Mouse (Mus musculus) midbrain, embryonic 11.5 days (tissue): ENCODE data around the gene Slc4a7. TPM values are rescaled to one million over a fixed set of nuclear protein-coding genes. Genes with fewer than 3 reads are reported as not detected.

Source experiments
- ATAC-seq: fragments of 200-750 bp; cut with Nextera tagmentation; 2 replicates; pipeline ENCODE4 v1.8.0; 2017; ENCODE audit warnings: moderate TSS enrichment, moderate library complexity; ENCODE audit not compliant: low FRiP score
- DNase-seq: peaks from one replicate; pipeline ENCODE4 v3.0.0; 2015; ENCODE audit warnings: low spot score; ENCODE audit errors: missing footprints
- H3K27ac ChIP-seq: fragments of 300-500 bp; sonication (generic); 2 replicates; pipeline ENCODE4 v1.5.1; 2014; ENCODE audit warnings: low read depth, low read length
- H3K27me3 ChIP-seq: fragments of 300-500 bp; sonication (generic); 2 replicates; pipeline ENCODE4 v1.6.1; 2014; ENCODE audit warnings: mild to moderate bottlenecking, low read length, moderate library complexity, mixed read lengths; ENCODE audit not compliant: control insufficient read depth, insufficient read depth
- H3K36me3 ChIP-seq: fragments of 300-500 bp; sonication (generic); 2 replicates; pipeline ENCODE4 v1.6.1; 2014; ENCODE audit warnings: mild to moderate bottlenecking, low read length, moderate library complexity, mixed read lengths; ENCODE audit not compliant: control insufficient read depth, insufficient read depth
- H3K4me1 ChIP-seq: fragments of 300-500 bp; sonication (generic); 2 replicates; pipeline ENCODE4 v1.6.1; 2014; ENCODE audit warnings: low read length; ENCODE audit not compliant: control insufficient read depth, insufficient read depth
- H3K4me2 ChIP-seq: fragments of 300-500 bp; sonication (generic); 2 replicates; pipeline ENCODE4 v1.6.1; 2014; ENCODE audit warnings: mild to moderate bottlenecking, moderate library complexity
- H3K4me3 ChIP-seq: fragments of 300-500 bp; sonication (generic); 2 replicates; pipeline ENCODE4 v1.5.1; 2014; ENCODE audit warnings: low read depth, low read length
- H3K9ac ChIP-seq: fragments of 300-500 bp; sonication (generic); 2 replicates; pipeline ENCODE4 v1.6.1; 2014; ENCODE audit warnings: low read length
- H3K9me3 ChIP-seq: fragments of 300-500 bp; sonication (generic); 2 replicates; pipeline ENCODE4 v1.6.1; 2016; ENCODE audit warnings: low read length; ENCODE audit not compliant: control insufficient read depth
- WGBS: fragments of 180-500 bp; shearing (Covaris S2); extraction: QIAGEN DNeasy Blood & Tissue Kit; methylation state at CpG from one replicate; pipeline ENCODE4 v1.1.7; 2014; 5-methylcytosine and 5-hydroxymethylcytosine counted together
- polyA plus RNA-seq: library from polyadenylated mRNA; unstranded; fragments of >200 nt; fragmentation: Nextera tagmentation; extraction: Ambion mirVana; gene quantifications from 2 replicates; pipeline ENCODE4 v1.2.1, GENCODE M21; 2014

The Slc4a7 gene
- polyA plus RNA-seq, 1 experiment from 2014 or later: 24.6 TPM

GRCm38 (mm10) chr14:14704651-14705050 lies 2.6 kb downstream of the Slc4a7 start:
- peak overlapping the region; percentile 98; the same call in 1 of the 2 replicates for H3K9ac ChIP-seq
- 89% methylated on average over 2 of the region's 2 CpGs for WGBS

GRCm38 (mm10) chr14:14705126-14705525 lies 3.0 kb downstream of the Slc4a7 start:
- H3K4me2 ChIP-seq: peak overlapping the region; percentile 69
- no peak for ATAC-seq
- H3K27me3 ChIP-seq: no peaks in the 10 kb centered on the region
- no peak overlapping the region; the same call in 1 of the 2 replicates for H3K4me3 ChIP-seq
- H3K36me3 ChIP-seq: no peaks in the 10 kb centered on the region
- H3K27ac ChIP-seq: no peak overlapping the region
- no peak overlapping the region for H3K9ac ChIP-seq
- H3K4me1 ChIP-seq: peaks cover 8% of the 10 kb centered on the region
- no peaks in the 10 kb centered on the region for H3K9me3 ChIP-seq
- peak; percentile 73 for DNase-seq
- 85% methylated on average over 3 of the region's 3 CpGs for WGBS

More at GRCm38 (mm10) chr14:14704651-14705050, 2.6 kb downstream of the Slc4a7 start:
- Histone ChIP-seq H3K4me1 (peaks cover 8% of the 10 kb centered on the region), H3K4me3 (peak overlapping the region; percentile 80), H3K36me3 (no peaks in the 10 kb centered on the region), H3K4me2 (peak overlapping the region; percentile 69), H3K9me3 (no peaks in the 10 kb centered on the region), H3K27ac (no peak overlapping the region), H3K27me3 (no peaks in the 10 kb centered on the region)
- no peak for ATAC-seq
- DNase-seq: peak; percentile 28

- Histone ChIP-seq H3K9me3 (no peaks in the 10 kb centered on the region), H3K36me3 (peaks cover 3% of the 10 kb centered on the region; the same call in 1 of the 2 replicates), H3K4me3 (no peak overlapping the region), H3K4me1 (peaks cover 8% of the 10 kb centered on the region), H3K9ac (no peak overlapping the region), H3K27me3 (no peaks in the 10 kb centered on the region), H3K27ac (no peak overlapping the region), H3K4me2 (no peak overlapping the region)
- DNase-seq (peak; percentile 78), ATAC-seq (no peak)
- 82% methylated on average over 1 of the region's 1 CpGs for whole genome bisulfite sequencing
Observed at GRCm38 (mm10) chr14:14706381-14706780, 4.3 kb downstream of the Slc4a7 start.

GRCm38 (mm10) chr14:14707061-14707460 lies 5.0 kb downstream of the Slc4a7 start:
- Histone ChIP-seq H3K4me1 (peaks cover 8% of the 10 kb centered on the region), H3K9me3 (no peaks in the 10 kb centered on the region), H3K27ac (no peak overlapping the region), H3K4me2 (no peak overlapping the region), H3K27me3 (no peaks in the 10 kb centered on the region), H3K36me3 (peaks cover 3% of the 10 kb centered on the region; the same call in 1 of the 2 replicates), H3K9ac (no peak overlapping the region), H3K4me3 (no peak overlapping the region)
- peak; percentile 84 for DNase-seq
- no peak for ATAC-seq
- 54% methylated on average over 1 of the region's 1 CpGs for WGBS

GRCm38 (mm10) chr14:14709021-14709420 lies 6.9 kb downstream of the Slc4a7 start:
- 68% methylated on average over 1 of the region's 1 CpGs for WGBS
- ATAC-seq (no peak), DNase-seq (no peak)
- Histone ChIP-seq H3K4me3 (no peak overlapping the region), H3K4me2 (no peak overlapping the region), H3K9ac (no peak overlapping the region), H3K36me3 (peaks cover 3% of the 10 kb centered on the region; the same call in 1 of the 2 replicates), H3K9me3 (no peaks in the 10 kb centered on the region), H3K4me1 (peaks cover 8% of the 10 kb centered on the region), H3K27me3 (no peaks in the 10 kb centered on the region), H3K27ac (no peak overlapping the region)

- H3K27ac ChIP-seq: no peak overlapping the region
- H3K9me3 ChIP-seq: no peaks in the 10 kb centered on the region
- H3K4me3 ChIP-seq: no peak overlapping the region
- H3K36me3 ChIP-seq: peaks cover 3% of the 10 kb centered on the region; the same call in 1 of the 2 replicates
- peak; percentile 77 for DNase-seq
- H3K4me1 ChIP-seq: no peaks in the 10 kb centered on the region
- no peaks in the 10 kb centered on the region for H3K27me3 ChIP-seq
- H3K4me2 ChIP-seq: no peak overlapping the region
- ATAC-seq: 0 out of 2 replicates have a peak, but pooled peaks have one; percentile 45
- no peak overlapping the region for H3K9ac ChIP-seq
Observed at GRCm38 (mm10) chr14:14714130-14714529, 12.1 kb downstream of the Slc4a7 start.

GRCm38 (mm10) chr14:14715794-14716193 lies 13.7 kb downstream of the Slc4a7 start:
- no peaks in the 10 kb centered on the region for H3K27me3 ChIP-seq
- H3K4me3 ChIP-seq: no peak overlapping the region
- no peaks in the 10 kb centered on the region for H3K4me1 ChIP-seq
- H3K9ac ChIP-seq: no peak overlapping the region
- H3K9me3 ChIP-seq: no peaks in the 10 kb centered on the region
- DNase-seq (no peak), ATAC-seq (no peak)
- H3K27ac ChIP-seq: no peak overlapping the region
- 85% methylated on average over 2 of the region's 2 CpGs for WGBS
- no peaks in the 10 kb centered on the region for H3K36me3 ChIP-seq
- no peak overlapping the region for H3K4me2 ChIP-seq

- no peaks in the 10 kb centered on the region for H3K36me3 ChIP-seq
- H3K4me1 ChIP-seq: no peaks in the 10 kb centered on the region
- no peak for ATAC-seq
- WGBS: 76% methylated on average over 5 of the region's 6 CpGs
- no peak overlapping the region for H3K4me3 ChIP-seq
- no peaks in the 10 kb centered on the region for H3K27me3 ChIP-seq
- DNase-seq: no peak
- H3K27ac ChIP-seq: no peak overlapping the region
- H3K9me3 ChIP-seq: no peaks in the 10 kb centered on the region
- no peak overlapping the region for H3K4me2 ChIP-seq
- no peak overlapping the region for H3K9ac ChIP-seq
Observed at GRCm38 (mm10) chr14:14716843-14717242, 14.8 kb downstream of the Slc4a7 start.

GRCm38 (mm10) chr14:14718556-14718955 lies 16.5 kb downstream of the Slc4a7 start:
- no peaks in the 10 kb centered on the region for H3K36me3 ChIP-seq
- H3K27ac ChIP-seq: no peak overlapping the region
- no peaks in the 10 kb centered on the region for H3K4me1 ChIP-seq
- no peak overlapping the region for H3K4me2 ChIP-seq
- no peak for DNase-seq
- 96% methylated on average over 4 of the region's 4 CpGs for WGBS
- no peak overlapping the region for H3K4me3 ChIP-seq
- no peaks in the 10 kb centered on the region for H3K27me3 ChIP-seq
- no peaks in the 10 kb centered on the region for H3K9me3 ChIP-seq
- H3K9ac ChIP-seq: no peak overlapping the region
- no peak for ATAC-seq
